Mouse (Mus musculus): ENCODE measurements around the gene Cep97. TPM values are rescaled to one million over a fixed set of nuclear protein-coding genes. Genes with fewer than 3 reads are reported as not detected.
"Not testable (repeated sequence)": the region's sequence is repeated elsewhere in the genome, so short reads cannot be mapped to it uniquely, and the experiment has no call there.

Cep97 gene
- total and polyA plus RNA-seq, 3 experiments: 10.7 to 11.1 TPM; not detected in 1

GRCm38 (mm10) chr16:55964126-55964949 is 29.7 kb upstream of the Cep97 start:
- peaks cover 5 to 18% of the 10 kb centered on the region in 2 experiments for H3K36me3 ChIP-seq (ENCODE audit: control insufficient read depth in 1 of 2, insufficient read depth in 2 of 2, low read length in 2 of 2)
- DNase-seq (ENCODE audit: low read depth, low spot score): peak; percentile 78
- no peak overlapping the region for H3K4me3 ChIP-seq (ENCODE audit: control insufficient read depth in 1 of 2, insufficient read depth in 1 of 2, low read depth in 2 of 2, low read length in 2 of 2)
- no peak overlapping the region for H3K9ac ChIP-seq (ENCODE audit: control insufficient read depth, low read depth, low read length, poor library complexity, severe bottlenecking)
- no peak overlapping the region for H3K27ac ChIP-seq (ENCODE audit: control insufficient read depth, low read depth, low read length)
- H3K79me2 ChIP-seq (ENCODE audit: control insufficient read depth, insufficient read depth, low read length, poor library complexity): peaks cover 18% of the 10 kb centered on the region
- no peak for TF ChIP-seq GABPA (IDR thresholded peaks at IDR 0.05; ENCODE audit: low read depth, low read length)
- TF ChIP-seq USF2 (IDR thresholded peaks at IDR 0.05; ENCODE audit: borderline replicate concordance in 1 of 2, insufficient read depth in 1 of 2, low read depth in 1 of 2, low read length in 2 of 2): no peak
- TF ChIP-seq MYC (IDR thresholded peaks at IDR 0.05; ENCODE audit: low read depth, low read length): 0 out of 2 replicates have a peak, but pooled peaks have one; percentile 36
- TF ChIP-seq ZC3H11A (IDR thresholded peaks at IDR 0.05; ENCODE audit: low read depth, low read length): peak; percentile 77
- TF ChIP-seq HCFC1 (IDR thresholded peaks at IDR 0.05; ENCODE audit: low read depth, low read length): no peak
- TF ChIP-seq USF1 (IDR thresholded peaks at IDR 0.05; ENCODE audit: low read depth, low read length): no peak
- TF ChIP-seq ZNF384 (IDR thresholded peaks at IDR 0.05; ENCODE audit: low read depth, low read length): peak; percentile 92
- TF ChIP-seq MXI1 (IDR thresholded peaks at IDR 0.05; ENCODE audit: low read depth, low read length): peak; percentile 48; the same call in 1 of the 2 replicates
- TF ChIP-seq SMC3 (IDR thresholded peaks at IDR 0.05; ENCODE audit: low read depth, low read length): peak; percentile 84
- peak; percentile 74 for TF ChIP-seq RAD21 (IDR thresholded peaks at IDR 0.05; ENCODE audit: low read depth, low read length)
- peak; percentile 70 for TF ChIP-seq SIN3A (IDR thresholded peaks at IDR 0.05; ENCODE audit: low read length)
- TF ChIP-seq CTCF (IDR thresholded peaks at IDR 0.05 in 2 of 3, conservative IDR thresholded peaks at IDR 0.05 in 1 of 3; ENCODE audit: control insufficient read depth in 1 of 3, insufficient read depth in 1 of 3, low read depth in 2 of 3, low read length in 3 of 3, poor library complexity in 1 of 3, severe bottlenecking in 1 of 3): peak; percentile 37 to 73 (median 65)
- TF ChIP-seq NELFE (IDR thresholded peaks at IDR 0.05; ENCODE audit: low read depth, low read length): no peak
- TF ChIP-seq TCF12 (IDR thresholded peaks at IDR 0.05; ENCODE audit: low read depth, low read length): no peak
- no peak for TF ChIP-seq TAL1 (IDR thresholded peaks at IDR 0.05; ENCODE audit: low read length)
- peak; percentile 16; the same call in 1 of the 2 replicates for TF ChIP-seq RCOR1 (IDR thresholded peaks at IDR 0.05; ENCODE audit: low read depth, low read length)
- H3K27me3 ChIP-seq (ENCODE audit: control insufficient read depth in 1 of 2, insufficient read depth in 2 of 2, low read length in 2 of 2): no peaks in the 10 kb centered on the region
- H3K9me3 ChIP-seq (replicated peaks; ENCODE audit: insufficient read depth, low read length): no peaks in the 10 kb centered on the region
- H3K4me1 ChIP-seq (ENCODE audit: control insufficient read depth in 1 of 2, insufficient read depth in 2 of 2, low read length in 2 of 2): peaks cover 0 to 5% of the 10 kb centered on the region in 2 experiments; a peak in 3 of 4 replicates

DNA sequence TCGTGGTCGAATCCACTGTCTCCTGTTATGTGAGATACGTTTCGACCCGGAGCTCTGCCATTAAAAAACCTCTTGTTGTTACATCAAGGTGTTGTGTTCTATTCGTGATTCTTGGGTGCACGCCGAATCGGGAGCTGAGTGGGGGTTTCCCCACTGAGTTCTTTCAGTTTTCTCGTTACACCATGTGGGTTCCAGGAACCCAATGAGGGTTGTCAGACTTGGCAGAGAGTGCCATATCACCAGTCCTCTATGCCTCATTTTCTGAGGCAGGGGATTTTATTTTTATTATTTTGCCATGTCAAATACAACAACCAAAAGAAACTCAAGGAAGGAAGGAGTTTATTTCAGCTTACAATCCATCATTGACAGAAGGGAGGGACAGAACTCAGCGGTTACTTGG is 28.4 kb upstream of the Cep97 start:
- peaks cover 14% of the 10 kb centered on the region for H3K79me2 ChIP-seq (ENCODE audit: control insufficient read depth, insufficient read depth, low read length, poor library complexity)
- H3K27ac ChIP-seq (ENCODE audit: control insufficient read depth, low read depth, low read length); H3K4me3 ChIP-seq (ENCODE audit: control insufficient read depth in 1 of 2, insufficient read depth in 1 of 2, low read depth in 2 of 2, low read length in 2 of 2); DNase-seq (ENCODE audit: low read depth, low spot score); H3K9me3 ChIP-seq (replicated peaks; ENCODE audit: insufficient read depth, low read length); H3K9ac ChIP-seq (ENCODE audit: control insufficient read depth, low read depth, low read length, poor library complexity, severe bottlenecking); H3K27me3 ChIP-seq (ENCODE audit: control insufficient read depth in 1 of 2, insufficient read depth in 2 of 2, low read length in 2 of 2); H3K4me1 ChIP-seq (ENCODE audit: control insufficient read depth in 1 of 2, insufficient read depth in 2 of 2, low read length in 2 of 2); H3K36me3 ChIP-seq (ENCODE audit: control insufficient read depth in 1 of 2, insufficient read depth in 2 of 2, low read length in 2 of 2): not testable (repeated sequence)

DNA sequence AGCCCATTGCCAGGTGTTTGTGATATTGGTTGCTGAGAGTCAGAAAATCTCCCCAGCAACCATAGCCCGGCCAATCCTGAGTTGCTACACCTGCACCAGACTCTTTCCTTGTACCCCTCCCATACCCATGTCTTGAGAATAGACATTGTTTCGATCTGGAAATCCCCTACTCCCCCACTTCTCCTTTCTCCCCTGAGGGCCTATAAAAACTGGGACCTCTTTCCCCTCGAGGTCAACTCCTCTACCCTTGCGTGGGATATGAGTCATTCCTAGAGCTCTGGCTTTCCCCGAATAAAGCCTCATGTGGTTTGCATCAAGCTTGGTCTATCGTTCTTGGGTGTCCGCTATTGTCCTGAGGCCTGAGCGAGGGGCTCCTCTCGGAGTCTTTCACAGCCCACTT is 19.5 kb upstream of the Cep97 start:
- H3K36me3 ChIP-seq (ENCODE audit: control insufficient read depth in 1 of 2, insufficient read depth in 2 of 2, low read length in 2 of 2); H3K79me2 ChIP-seq (ENCODE audit: control insufficient read depth, insufficient read depth, low read length, poor library complexity); H3K9me3 ChIP-seq (replicated peaks; ENCODE audit: insufficient read depth, low read length); H3K27ac ChIP-seq (ENCODE audit: control insufficient read depth, low read depth, low read length); H3K27me3 ChIP-seq (ENCODE audit: control insufficient read depth in 1 of 2, insufficient read depth in 2 of 2, low read length in 2 of 2); H3K4me3 ChIP-seq (ENCODE audit: control insufficient read depth in 1 of 2, insufficient read depth in 1 of 2, low read depth in 2 of 2, low read length in 2 of 2); H3K9ac ChIP-seq (ENCODE audit: control insufficient read depth, low read depth, low read length, poor library complexity, severe bottlenecking); H3K4me1 ChIP-seq (ENCODE audit: control insufficient read depth in 1 of 2, insufficient read depth in 2 of 2, low read length in 2 of 2); DNase-seq (ENCODE audit: low read depth, low spot score): not testable (repeated sequence)

Measured in MEL (cell line).